Mouse (Mus musculus) embryonic facial prominence, embryonic 12.5 days (tissue): ENCODE data around the gene H2-K1. TPM values are rescaled to one million over a fixed set of nuclear protein-coding genes. Genes with fewer than 3 reads are reported as not detected.
A peak's percentile ranks its signal among the peaks of the same experiment; 100 is the strongest.

ENCODE experiments used
- ATAC-seq: fragments of 200-750 bp; cut with Nextera tagmentation; 2 replicates; pipeline ENCODE4 v1.8.0; 2017; ENCODE audit not compliant: insufficient number of reproducible peaks, insufficient read depth, low FRiP score, low TSS enrichment
- H3K27ac ChIP-seq: fragments of 300-500 bp; sonication (generic); 2 replicates; pipeline ENCODE4 v1.5.1; 2016; ENCODE audit warnings: mild to moderate bottlenecking
- H3K27me3 ChIP-seq: fragments of 300-500 bp; sonication (generic); 2 replicates; pipeline ENCODE4 v1.6.1; 2016; ENCODE audit warnings: mild to moderate bottlenecking, moderate library complexity
- H3K36me3 ChIP-seq: fragments of 300-500 bp; sonication (generic); 2 replicates; pipeline ENCODE4 v1.6.1; 2016; ENCODE audit warnings: mild to moderate bottlenecking
- H3K4me1 ChIP-seq: fragments of 300-500 bp; sonication (generic); 2 replicates; pipeline ENCODE4 v1.6.1; 2016
- H3K4me2 ChIP-seq: fragments of 300-500 bp; sonication (generic); replicated peaks from 2 replicates; pipeline ENCODE4 v1.6.1; 2016; ENCODE audit warnings: mild to moderate bottlenecking, moderate library complexity
- H3K4me3 ChIP-seq: fragments of 300-500 bp; sonication (generic); 2 replicates; pipeline ENCODE4 v1.5.1; 2016; ENCODE audit warnings: mild to moderate bottlenecking
- H3K9ac ChIP-seq: fragments of 300-500 bp; sonication (generic); 2 replicates; pipeline ENCODE4 v1.6.1; 2016; ENCODE audit warnings: mild to moderate bottlenecking, moderate library complexity
- H3K9me3 ChIP-seq: fragments of 300-500 bp; sonication (generic); 2 replicates; pipeline ENCODE4 v1.6.1; 2016; ENCODE audit warnings: mild to moderate bottlenecking, moderate library complexity
- WGBS: fragments of 180-500 bp; shearing (Covaris S2); methylation state at CpG from one replicate; pipeline ENCODE4 v1.1.7; 2016; 5-methylcytosine and 5-hydroxymethylcytosine counted together
- microRNA counts: library from miRNA; unstranded; fragments of <30 nt; microRNA quantifications from one replicate; lab custom pipeline; 2017
- microRNA-seq: library from miRNA; unstranded; fragments of <30 nt; microRNA quantifications from one replicate; pipeline ENCODE4, GENCODE M21; 2017
- polyA plus RNA-seq: library from polyadenylated mRNA; unstranded; fragments of >200 nt; fragmentation: Nextera tagmentation; extraction: Ambion mirVana; gene quantifications from 2 replicates; pipeline ENCODE4 v1.2.1, GENCODE M21; 2016

H2-K1 gene
- polyA plus RNA-seq, 1 experiment from 2014 or later, result 8.0 TPM

- peak; percentile 78 for ATAC-seq
- 1% methylated on average over 45 of the region's 45 CpGs for WGBS
- Histone ChIP-seq H3K9ac (peak within 1 kb of the TSS; percentile 67), H3K9me3 (no peaks in the 10 kb centered on the region), H3K27me3 (no peaks in the 10 kb centered on the region), H3K27ac (peak within 1 kb of the TSS; percentile 93), H3K4me3 (peak within 1 kb of the TSS; percentile 44), H3K36me3 (peaks cover 60% of the 10 kb centered on the region), H3K4me1 (peaks cover 49% of the 10 kb centered on the region), H3K4me2 (peak within 1 kb of the TSS; percentile 87)
These were observed 48.9 kb downstream of the H2-K1 start, which contains the start of gene B3galt4 for GRCm38 (mm10) chr17:33951021-33951946. B3galt4 (minus strand) TSS chr17:33951488.

- peak overlapping the region; percentile 87 for H3K4me2 ChIP-seq
- H3K9me3 ChIP-seq, result no peaks in the 10 kb centered on the region
- peaks cover 70% of the 10 kb centered on the region for H3K36me3 ChIP-seq
- H3K27ac ChIP-seq, result peak overlapping the region; percentile 93; the same call in 1 of the 2 replicates
- ATAC-seq, result no peak
- peak overlapping the region; percentile 44 for H3K4me3 ChIP-seq
- peak overlapping the region; percentile 67 for H3K9ac ChIP-seq
- peaks cover 48% of the 10 kb centered on the region for H3K4me1 ChIP-seq
- WGBS, result 74% methylated on average over 10 of the region's 10 CpGs
- no peaks in the 10 kb centered on the region for H3K27me3 ChIP-seq
These were observed 50.0 kb downstream of the H2-K1 start for GRCm38 (mm10) chr17:33950131-33950625.

GRCm38 (mm10) chr17:33948905-33949537 is 51.1 kb downstream of the H2-K1 start:
- WGBS, result 91% methylated on average over 19 of the region's 19 CpGs
- no peak for ATAC-seq
- Histone ChIP-seq H3K4me3 (no peak overlapping the region), H3K9me3 (no peaks in the 10 kb centered on the region), H3K27me3 (no peaks in the 10 kb centered on the region), H3K4me1 (peaks cover 42% of the 10 kb centered on the region), H3K36me3 (peaks cover 79% of the 10 kb centered on the region), H3K9ac (no peak overlapping the region), H3K27ac (no peak overlapping the region), H3K4me2 (no peak overlapping the region)

GRCm38 (mm10) chr17:33948090-33948904 is 51.9 kb downstream of the H2-K1 start:
- 84% methylated on average over 22 of the region's 22 CpGs for WGBS
- ATAC-seq, result no peak
- Histone ChIP-seq H3K9me3 (no peaks in the 10 kb centered on the region), H3K4me3 (no peak overlapping the region), H3K4me2 (no peak overlapping the region), H3K9ac (no peak overlapping the region), H3K4me1 (peaks cover 35% of the 10 kb centered on the region), H3K36me3 (peaks cover 74% of the 10 kb centered on the region), H3K27me3 (no peaks in the 10 kb centered on the region), H3K27ac (no peak overlapping the region)

- H3K9me3 ChIP-seq, result no peaks in the 10 kb centered on the region
- no peak for ATAC-seq
- H3K4me1 ChIP-seq, result peaks cover 27% of the 10 kb centered on the region
- no peak overlapping the region for H3K9ac ChIP-seq
- H3K36me3 ChIP-seq, result peaks cover 71% of the 10 kb centered on the region
- H3K4me3 ChIP-seq, result no peak overlapping the region
- no peak overlapping the region for H3K4me2 ChIP-seq
- H3K27ac ChIP-seq, result no peak overlapping the region
- WGBS, result 93% methylated on average over 10 of the region's 10 CpGs
- no peaks in the 10 kb centered on the region for H3K27me3 ChIP-seq
These were observed 52.6 kb downstream of the H2-K1 start for GRCm38 (mm10) chr17:33947430-33948089.

MicroRNAs within 50 kb of the gene (microRNA counts, 519-probe panel; counts per million panel counts)
- 460 counts per million, percentile 65 among the panel's probes with 10 or more counts for microRNA mmu-miR-219 (lab: Ali Mortazavi, UCI)

Small RNAs within 50 kb of the gene (microRNA-seq; reads per million reads assigned to microRNA genes)
- gene Mir219a-1 (0.73 reads per million), gene Mir219c (not detected)

Other genes with a start within 250 kb of the H2-K1 start
- gene Rab11b, start 239.8 kb downstream of the H2-K1 start, polyA plus RNA-seq, result 367 and 378 TPM in 2 replicates
- gene Angptl4, start 218.5 kb downstream of the H2-K1 start, polyA plus RNA-seq, result 44.2 and 45.6 TPM in 2 replicates
- 32.4 and 35.4 TPM in 2 replicates for gene Kank3, start 189.8 kb downstream of the H2-K1 start, polyA plus RNA-seq
- 875 and 894 TPM in 2 replicates for gene Rps28, start 175.8 kb downstream of the H2-K1 start, polyA plus RNA-seq
- gene Ndufa7, start 175.8 kb downstream of the H2-K1 start, polyA plus RNA-seq, result 421 and 479 TPM in 2 replicates
- gene Cd320, start 157.3 kb downstream of the H2-K1 start, polyA plus RNA-seq, result 70.4 and 74.3 TPM in 2 replicates
- not detected in 2 replicates for gene Gm7029, start 126.5 kb downstream of the H2-K1 start, polyA plus RNA-seq
- 4.9 and 6.4 TPM in 2 replicates for gene Kifc1, start 109.7 kb downstream of the H2-K1 start, polyA plus RNA-seq
- 0.35 and 0.38 TPM in 2 replicates for gene Platr17, start 95.2 kb downstream of the H2-K1 start, polyA plus RNA-seq
- gene Daxx, start 90.9 kb downstream of the H2-K1 start, polyA plus RNA-seq, result 70.1 and 72.8 TPM in 2 replicates
- 20.0 and 25.0 TPM in 2 replicates for gene Tapbp, start 84.4 kb downstream of the H2-K1 start, polyA plus RNA-seq
- gene Zbtb22, start 84.4 kb downstream of the H2-K1 start, polyA plus RNA-seq, result 21.6 and 21.9 TPM in 2 replicates
- gene Rgl2, start 70.8 kb downstream of the H2-K1 start, polyA plus RNA-seq, result 60.9 and 64.8 TPM in 2 replicates
- 184 and 192 TPM in 2 replicates for gene Pfdn6, start 60.0 kb downstream of the H2-K1 start, polyA plus RNA-seq
- 44.9 and 49.6 TPM in 2 replicates for gene Wdr46, start 59.7 kb downstream of the H2-K1 start, polyA plus RNA-seq
- gene B3galt4, start 48.9 kb downstream of the H2-K1 start, polyA plus RNA-seq, result 5.5 and 6.3 TPM in 2 replicates
- gene Vps52, start 44.5 kb downstream of the H2-K1 start, polyA plus RNA-seq, result 55.2 and 55.9 TPM in 2 replicates
- gene Rps18, start 44.3 kb downstream of the H2-K1 start, polyA plus RNA-seq, result 1,303 and 1,336 TPM in 2 replicates
- gene Ring1, start 24.3 kb upstream of the H2-K1 start, polyA plus RNA-seq, result 27.2 and 29.7 TPM in 2 replicates
- gene H2-Ke6, start 27.7 kb upstream of the H2-K1 start, polyA plus RNA-seq, result 52.2 and 59.5 TPM in 2 replicates
- 191 and 193 TPM in 2 replicates for gene Slc39a7, start 31.3 kb upstream of the H2-K1 start, polyA plus RNA-seq
- gene Rxrb, start 31.5 kb upstream of the H2-K1 start, polyA plus RNA-seq, result 69.9 and 72.6 TPM in 2 replicates
- gene Col11a2, start 39.1 kb upstream of the H2-K1 start, polyA plus RNA-seq, result 7.2 and 14.8 TPM in 2 replicates
- gene H2-Oa, start 92.0 kb upstream of the H2-K1 start, polyA plus RNA-seq, result 0.43 and 0.48 TPM in 2 replicates
- gene H2-DMa, start 119.2 kb upstream of the H2-K1 start, polyA plus RNA-seq, result 12.3 and 16.7 TPM in 2 replicates
- 119 and 131 TPM in 2 replicates for gene Brd2, start 122.3 kb upstream of the H2-K1 start, polyA plus RNA-seq
- gene H2-DMb2, start 143.0 kb upstream of the H2-K1 start, polyA plus RNA-seq, result 0.19 and 0.42 TPM in 2 replicates
- gene H2-DMb1, start 152.7 kb upstream of the H2-K1 start, polyA plus RNA-seq, result 2.0 and 2.4 TPM in 2 replicates
- gene Tap1, start 187.2 kb upstream of the H2-K1 start, polyA plus RNA-seq, result 4.7 TPM in 2 replicates
- 1.8 and 2.0 TPM in 2 replicates for gene Psmb9, start 187.4 kb upstream of the H2-K1 start, polyA plus RNA-seq
- 2.1 and 3.5 TPM in 2 replicates for gene Psmb8, start 197.4 kb upstream of the H2-K1 start, polyA plus RNA-seq
- gene Tap2, start 203.2 kb upstream of the H2-K1 start, polyA plus RNA-seq, result 1.3 and 2.3 TPM in 2 replicates
- gene H2-Ob, start 238.6 kb upstream of the H2-K1 start, polyA plus RNA-seq, result not detected in 2 replicates